Mouse (Mus musculus): ENCODE measurements at regions not wholly inside any gene's neighbourhood (a gene's known extent, or its start where the extent isn't known, plus 50 kb on each side); places are given as distances from the start of the nearest gene placed in this dataset.

DNA sequence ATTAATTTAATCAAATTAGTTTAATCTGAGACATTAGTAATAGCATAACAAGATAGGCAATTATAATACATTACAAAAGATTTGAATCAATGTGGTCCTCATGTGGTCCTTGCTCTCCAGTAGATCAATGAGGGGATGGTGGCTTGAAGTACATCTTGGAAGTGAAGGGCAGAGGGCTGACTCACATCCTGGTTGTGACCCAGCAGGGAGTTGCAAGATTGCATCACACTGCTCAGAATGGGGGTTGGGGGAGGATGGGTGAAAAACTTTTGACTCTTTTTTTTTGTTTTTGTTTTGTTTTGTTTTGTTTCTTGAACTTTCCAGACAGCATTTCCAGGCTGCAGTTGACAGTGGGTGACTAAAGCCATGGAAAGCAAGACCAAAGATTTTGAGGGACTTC lies 191.1 kb upstream of the Dio3 start:
- H3K4me3 ChIP-seq (ENCODE audit: control insufficient read depth, low read depth, low read length), result no peak overlapping the region
- no peaks in the 10 kb centered on the region for H3K27me3 ChIP-seq (ENCODE audit: control insufficient read depth, insufficient read depth, low read length)
- no peaks in the 10 kb centered on the region for H3K36me3 ChIP-seq (ENCODE audit: control insufficient read depth, insufficient read depth, low read length)
- H3K4me1 ChIP-seq (ENCODE audit: control insufficient read depth, insufficient read depth, low read length), result no peaks in the 10 kb centered on the region; the same call in 1 of the 2 replicates
- TF ChIP-seq CTCF (IDR thresholded peaks at IDR 0.05; ENCODE audit: control insufficient read depth, insufficient read depth, insufficient replicate concordance, low read depth, low read length), result no peak
- TF ChIP-seq POLR2A (IDR thresholded peaks at IDR 0.05; ENCODE audit: control insufficient read depth, low read depth, low read length), result no peak
- H3K27ac ChIP-seq (ENCODE audit: control insufficient read depth, insufficient read depth, low read depth, low read length), result no peak overlapping the region

GRCm38 (mm10) chr12:110102186-110102585 lies 176.7 kb upstream of the Dio3 start:
- Histone ChIP-seq H3K27ac (ENCODE audit: control insufficient read depth, insufficient read depth, low read depth, low read length) (no peak overlapping the region), H3K36me3 (ENCODE audit: control insufficient read depth, insufficient read depth, low read length) (no peaks in the 10 kb centered on the region), H3K4me3 (ENCODE audit: control insufficient read depth, low read depth, low read length) (no peak overlapping the region), H3K27me3 (ENCODE audit: control insufficient read depth, insufficient read depth, low read length) (no peaks in the 10 kb centered on the region), H3K4me1 (ENCODE audit: control insufficient read depth, insufficient read depth, low read length) (no peaks in the 10 kb centered on the region)
- TF ChIP-seq POLR2A (IDR thresholded peaks at IDR 0.05; ENCODE audit: control insufficient read depth, low read depth, low read length), result no peak
- no peak for TF ChIP-seq CTCF (IDR thresholded peaks at IDR 0.05; ENCODE audit: control insufficient read depth, insufficient read depth, insufficient replicate concordance, low read depth, low read length)

DNA sequence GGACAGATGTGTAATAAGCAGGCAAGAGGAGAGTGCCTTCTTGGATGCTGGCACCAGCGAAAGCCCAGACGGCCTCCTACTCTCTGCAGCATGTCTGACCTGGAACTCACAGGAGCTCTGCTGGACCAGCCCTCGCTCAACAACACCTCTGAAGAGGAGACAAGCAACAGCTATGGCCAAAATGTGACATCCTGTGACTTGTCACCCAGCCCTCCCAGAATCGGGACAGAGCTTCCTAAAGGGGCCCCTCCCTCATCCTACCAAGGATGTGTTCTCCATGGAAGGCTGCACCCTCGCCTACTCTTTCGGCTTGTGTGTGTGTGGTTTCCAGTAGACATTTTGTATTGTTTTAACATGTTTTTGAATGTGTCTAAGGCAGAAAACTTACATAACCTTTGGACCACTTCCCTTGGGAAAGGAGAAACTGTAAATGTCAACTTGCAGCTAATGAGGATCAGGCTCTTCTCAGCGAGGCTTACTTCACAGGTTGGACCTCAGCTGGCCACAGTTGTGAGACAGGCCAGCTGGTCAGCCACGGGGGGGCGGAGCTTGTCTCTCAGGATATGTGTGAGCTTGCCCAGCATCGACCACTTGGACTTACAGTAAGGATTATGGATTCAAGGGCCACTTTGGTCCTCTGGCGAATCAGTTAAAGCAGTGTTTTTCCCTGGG lies 166.7 kb upstream of the Dio3 start:
- H3K36me3 ChIP-seq (ENCODE audit: control insufficient read depth, insufficient read depth, low read length), result no peaks in the 10 kb centered on the region
- no peaks in the 10 kb centered on the region for H3K4me1 ChIP-seq (ENCODE audit: control insufficient read depth, insufficient read depth, low read length)
- H3K4me3 ChIP-seq (ENCODE audit: control insufficient read depth, low read depth, low read length), result no peak overlapping the region
- H3K27ac ChIP-seq (ENCODE audit: control insufficient read depth, insufficient read depth, low read depth, low read length), result no peak overlapping the region
- no peaks in the 10 kb centered on the region for H3K27me3 ChIP-seq (ENCODE audit: control insufficient read depth, insufficient read depth, low read length)
- no peak for TF ChIP-seq CTCF (IDR thresholded peaks at IDR 0.05; ENCODE audit: control insufficient read depth, insufficient read depth, insufficient replicate concordance, low read depth, low read length)
- TF ChIP-seq POLR2A (IDR thresholded peaks at IDR 0.05; ENCODE audit: control insufficient read depth, low read depth, low read length), result no peak

DNA sequence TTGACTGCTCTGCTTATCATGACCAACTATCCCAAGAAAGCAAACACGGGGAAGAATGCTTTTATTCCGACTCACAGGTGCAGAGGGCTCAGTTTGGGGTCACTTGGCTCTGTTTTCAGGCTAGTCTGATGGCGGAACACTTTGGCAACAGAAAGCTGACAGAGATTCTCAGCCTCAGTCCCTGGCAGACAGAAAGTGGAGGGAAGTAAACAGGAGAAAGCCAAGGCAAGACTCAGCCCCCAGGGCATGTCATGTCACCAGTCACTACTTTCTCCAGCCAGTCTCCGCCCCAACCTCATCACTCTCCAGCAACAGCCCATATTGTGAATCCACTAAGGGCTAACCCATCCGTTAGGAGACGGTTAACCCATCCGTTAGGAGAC lies 166.2 kb upstream of the Dio3 start:
- Histone ChIP-seq H3K36me3 (ENCODE audit: control insufficient read depth, insufficient read depth, low read length) (no peaks in the 10 kb centered on the region), H3K4me1 (ENCODE audit: control insufficient read depth, insufficient read depth, low read length) (no peaks in the 10 kb centered on the region), H3K4me3 (ENCODE audit: control insufficient read depth, low read depth, low read length) (no peak overlapping the region), H3K27ac (ENCODE audit: control insufficient read depth, insufficient read depth, low read depth, low read length) (no peak overlapping the region), H3K27me3 (ENCODE audit: control insufficient read depth, insufficient read depth, low read length) (no peaks in the 10 kb centered on the region)
- no peak for TF ChIP-seq CTCF (IDR thresholded peaks at IDR 0.05; ENCODE audit: control insufficient read depth, insufficient read depth, insufficient replicate concordance, low read depth, low read length)
- no peak for TF ChIP-seq POLR2A (IDR thresholded peaks at IDR 0.05; ENCODE audit: control insufficient read depth, low read depth, low read length)

DNA sequence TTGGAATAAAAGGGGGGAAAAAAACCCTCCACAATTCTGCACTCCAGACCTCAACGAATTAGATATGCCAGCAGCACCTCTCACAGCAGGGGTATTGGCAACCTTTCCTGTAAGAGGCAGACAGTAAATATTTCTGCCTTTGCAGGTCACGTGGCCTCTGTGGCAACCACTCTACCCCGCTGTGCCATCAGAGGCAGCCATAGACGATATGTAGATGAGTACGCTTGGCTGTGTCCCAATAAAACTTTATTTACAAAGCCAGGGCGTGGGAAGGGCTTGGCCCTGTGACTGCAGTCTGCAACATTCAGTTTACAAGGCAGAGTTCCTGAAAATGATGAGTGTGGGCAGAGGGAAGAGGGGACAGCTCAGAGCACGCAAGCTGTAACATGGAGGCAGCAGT lies 158.7 kb upstream of the Dio3 start:
- no peak for TF ChIP-seq POLR2A (IDR thresholded peaks at IDR 0.05; ENCODE audit: control insufficient read depth, low read depth, low read length)
- TF ChIP-seq CTCF (IDR thresholded peaks at IDR 0.05; ENCODE audit: control insufficient read depth, insufficient read depth, insufficient replicate concordance, low read depth, low read length), result no peak
- Histone ChIP-seq H3K27ac (ENCODE audit: control insufficient read depth, insufficient read depth, low read depth, low read length) (no peak overlapping the region), H3K36me3 (ENCODE audit: control insufficient read depth, insufficient read depth, low read length) (no peaks in the 10 kb centered on the region), H3K4me3 (ENCODE audit: control insufficient read depth, low read depth, low read length) (no peak overlapping the region), H3K27me3 (ENCODE audit: control insufficient read depth, insufficient read depth, low read length) (no peaks in the 10 kb centered on the region), H3K4me1 (ENCODE audit: control insufficient read depth, insufficient read depth, low read length) (no peaks in the 10 kb centered on the region)

DNA sequence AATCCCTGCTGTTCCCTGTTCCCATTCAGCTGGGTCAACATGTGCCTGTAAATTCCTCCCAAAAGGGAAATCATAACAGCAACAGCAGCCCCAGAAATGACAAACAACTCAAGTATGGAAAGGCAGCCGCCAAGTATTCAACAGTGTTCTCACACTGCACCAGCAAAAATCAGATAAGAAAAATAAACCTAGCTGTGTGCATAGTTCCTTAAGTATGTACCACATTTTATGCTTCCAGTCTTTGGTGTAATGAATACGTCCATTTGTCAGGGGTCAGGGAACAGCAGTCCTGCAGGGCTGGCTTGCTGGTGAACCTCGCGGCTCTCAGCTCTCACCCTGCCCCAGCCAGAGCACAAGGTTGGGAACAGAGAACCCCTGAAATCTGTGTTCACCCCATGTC lies 155.9 kb upstream of the Dio3 start:
- Histone ChIP-seq H3K4me3 (ENCODE audit: control insufficient read depth, low read depth, low read length) (no peak overlapping the region), H3K4me1 (ENCODE audit: control insufficient read depth, insufficient read depth, low read length) (no peaks in the 10 kb centered on the region), H3K27ac (ENCODE audit: control insufficient read depth, insufficient read depth, low read depth, low read length) (no peak overlapping the region), H3K27me3 (ENCODE audit: control insufficient read depth, insufficient read depth, low read length) (no peaks in the 10 kb centered on the region), H3K36me3 (ENCODE audit: control insufficient read depth, insufficient read depth, low read length) (no peaks in the 10 kb centered on the region)
- TF ChIP-seq POLR2A (IDR thresholded peaks at IDR 0.05; ENCODE audit: control insufficient read depth, low read depth, low read length), result no peak
- TF ChIP-seq CTCF (IDR thresholded peaks at IDR 0.05; ENCODE audit: control insufficient read depth, insufficient read depth, insufficient replicate concordance, low read depth, low read length), result no peak

GRCm38 (mm10) chr12:110126525-110126924 lies 152.3 kb upstream of the Dio3 start:
- Histone ChIP-seq H3K27ac (ENCODE audit: control insufficient read depth, insufficient read depth, low read depth, low read length) (no peak overlapping the region), H3K4me3 (ENCODE audit: control insufficient read depth, low read depth, low read length) (no peak overlapping the region), H3K36me3 (ENCODE audit: control insufficient read depth, insufficient read depth, low read length) (no peaks in the 10 kb centered on the region), H3K4me1 (ENCODE audit: control insufficient read depth, insufficient read depth, low read length) (no peaks in the 10 kb centered on the region), H3K27me3 (ENCODE audit: control insufficient read depth, insufficient read depth, low read length) (no peaks in the 10 kb centered on the region)
- TF ChIP-seq POLR2A (IDR thresholded peaks at IDR 0.05; ENCODE audit: control insufficient read depth, low read depth, low read length), result no peak
- TF ChIP-seq CTCF (IDR thresholded peaks at IDR 0.05; ENCODE audit: control insufficient read depth, insufficient read depth, insufficient replicate concordance, low read depth, low read length), result no peak

GRCm38 (mm10) chr12:110145379-110145778 lies 133.5 kb upstream of the Dio3 start:
- Histone ChIP-seq H3K27me3 (ENCODE audit: control insufficient read depth, insufficient read depth, low read length) (no peaks in the 10 kb centered on the region), H3K4me3 (ENCODE audit: control insufficient read depth, low read depth, low read length) (no peak overlapping the region), H3K27ac (ENCODE audit: control insufficient read depth, insufficient read depth, low read depth, low read length) (no peak overlapping the region), H3K36me3 (ENCODE audit: control insufficient read depth, insufficient read depth, low read length) (no peaks in the 10 kb centered on the region), H3K4me1 (ENCODE audit: control insufficient read depth, insufficient read depth, low read length) (no peaks in the 10 kb centered on the region)
- TF ChIP-seq POLR2A (IDR thresholded peaks at IDR 0.05; ENCODE audit: control insufficient read depth, low read depth, low read length) (no peak), CTCF (IDR thresholded peaks at IDR 0.05; ENCODE audit: control insufficient read depth, insufficient read depth, insufficient replicate concordance, low read depth, low read length) (no peak)
